Mouse (Mus musculus): Measurements from ENCODE around the gene Pradc1. TPM values are rescaled to one million over a fixed set of nuclear protein-coding genes. Genes with fewer than 3 reads are reported as not detected.

Pradc1 gene
- total RNA-seq (2021) (10 to 100 TPM; 12.2 to 13.1 TPM), polyA plus RNA-seq (2012; rRNA removed) (26.7 and 28.1 TPM in 2 replicates)
- long read RNA-seq, transcript Pradc1-204 (5 exons, 953 nt), result major isoform, 5 of 15 reads
- long read RNA-seq, transcript Pradc1-201 (5 exons, 1,038 nt), result major isoform, 5 of 15 reads
- long read RNA-seq, partial matches to known transcripts, result 1 of 15 reads
- long read RNA-seq, other reads (novel, unspliced or antisense), result 2 of 15 reads

DNA sequence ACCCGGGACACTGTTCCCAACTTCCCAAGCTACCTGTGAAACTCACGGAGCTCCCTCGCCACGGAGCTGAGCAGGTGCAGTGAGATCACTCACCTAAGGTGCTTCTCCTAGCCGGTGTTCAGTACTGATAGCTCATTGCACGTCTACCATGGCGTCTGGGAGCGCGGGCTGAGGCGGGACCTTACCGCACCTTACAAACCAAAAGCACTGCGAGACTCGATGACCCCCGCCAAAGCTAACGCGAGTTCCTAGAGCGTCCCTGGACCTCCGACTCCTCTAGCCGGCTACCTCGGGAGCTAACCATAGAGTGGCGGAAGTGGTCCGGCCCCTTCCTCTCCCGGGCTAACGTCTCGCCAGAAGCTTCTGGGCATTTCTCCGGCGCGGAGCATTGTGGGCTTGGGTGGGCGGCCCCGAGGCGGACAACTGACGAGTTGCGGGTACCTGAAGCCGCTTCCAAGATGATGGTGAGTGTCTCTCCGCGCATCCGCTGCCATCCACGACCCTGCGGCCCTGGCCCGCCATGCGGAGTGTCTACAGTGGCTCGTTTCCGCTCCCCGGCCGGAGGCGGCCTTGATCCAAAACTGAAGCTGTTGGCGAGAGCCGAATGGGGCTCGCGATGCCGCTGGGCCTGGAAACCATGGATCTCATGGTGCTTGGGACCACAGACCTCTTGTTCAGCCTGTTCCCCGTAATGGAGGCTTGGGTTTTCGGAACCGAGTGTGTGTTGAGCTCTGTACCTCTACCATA is at the start of gene Pradc1:
Pradc1 (minus strand) TSS at position 307 of the 747 bp plus-strand sequence.
- peak; percentile 99 for DNase-seq

GRCm38 (mm10) chr6:85500416-85500815 is 48.6 kb upstream of the Pradc1 start:
- DNase-seq, result no peak

DNA sequence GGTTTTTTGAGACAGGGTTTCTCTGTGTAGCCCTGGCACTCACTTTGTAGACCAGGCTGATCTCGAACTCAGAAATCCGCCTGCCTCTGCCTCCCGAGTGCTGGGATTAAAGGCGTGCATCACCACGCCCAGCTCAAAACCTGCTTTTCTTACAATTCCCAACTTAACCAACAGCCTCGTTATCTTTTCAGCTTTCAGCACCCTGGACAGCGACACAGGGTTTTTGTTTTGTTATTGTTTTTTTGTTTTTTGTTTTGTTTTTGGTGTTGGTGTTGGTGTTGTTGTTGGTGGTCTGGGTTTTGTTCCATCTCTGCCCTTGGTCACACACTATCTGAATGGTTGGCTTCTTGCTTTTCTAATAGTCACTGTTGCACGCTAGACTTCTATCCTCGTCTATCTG is 46.4 kb upstream of the Pradc1 start:
- DNase-seq, result no peak

DNA sequence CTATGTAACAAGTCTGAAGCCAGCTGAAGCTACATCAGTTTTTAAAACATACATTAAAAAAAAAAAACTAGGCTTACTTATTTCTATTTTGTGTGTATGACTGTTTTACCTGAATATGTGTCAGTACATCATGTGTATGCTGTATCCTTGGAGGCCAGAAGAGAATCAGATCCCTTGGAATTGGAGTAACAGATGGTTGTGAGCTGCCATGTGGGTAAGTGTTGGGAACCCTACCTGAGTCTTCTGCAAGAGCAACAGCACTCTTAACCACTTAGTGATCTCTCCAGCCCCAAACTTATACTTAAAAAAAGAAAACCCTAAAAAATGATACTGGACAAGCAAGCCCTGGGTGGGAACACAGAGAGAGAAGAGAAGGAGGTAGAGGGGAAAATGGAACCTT is 45.2 kb upstream of the Pradc1 start:
- no peak for DNase-seq

- no peak for DNase-seq
Measured at GRCm38 (mm10) chr6:85491606-85492005, 39.8 kb upstream of the Pradc1 start.

DNA sequence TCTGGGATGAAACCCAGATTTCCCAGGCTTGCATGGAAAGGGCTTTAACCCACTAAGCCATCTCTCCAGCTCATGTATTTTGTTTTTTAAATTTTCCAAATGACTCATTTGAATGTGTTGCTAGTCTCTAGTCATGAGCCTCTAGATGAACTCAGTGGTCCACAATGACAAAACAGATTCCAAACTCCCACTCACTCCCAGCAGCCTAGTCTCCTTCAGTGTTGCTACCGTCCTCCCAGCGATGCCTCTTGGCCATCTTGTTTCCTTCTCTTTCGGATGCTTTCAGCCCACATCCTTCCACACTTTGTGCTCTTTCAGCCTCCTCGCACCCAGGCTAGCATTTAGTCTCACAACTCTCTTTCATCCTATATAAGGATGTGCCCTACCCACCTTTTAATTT is 38.5 kb upstream of the Pradc1 start:
- no peak for DNase-seq

GRCm38 (mm10) chr6:85489717-85490116 is 37.9 kb upstream of the Pradc1 start:
- DNase-seq, result no peak

DNA sequence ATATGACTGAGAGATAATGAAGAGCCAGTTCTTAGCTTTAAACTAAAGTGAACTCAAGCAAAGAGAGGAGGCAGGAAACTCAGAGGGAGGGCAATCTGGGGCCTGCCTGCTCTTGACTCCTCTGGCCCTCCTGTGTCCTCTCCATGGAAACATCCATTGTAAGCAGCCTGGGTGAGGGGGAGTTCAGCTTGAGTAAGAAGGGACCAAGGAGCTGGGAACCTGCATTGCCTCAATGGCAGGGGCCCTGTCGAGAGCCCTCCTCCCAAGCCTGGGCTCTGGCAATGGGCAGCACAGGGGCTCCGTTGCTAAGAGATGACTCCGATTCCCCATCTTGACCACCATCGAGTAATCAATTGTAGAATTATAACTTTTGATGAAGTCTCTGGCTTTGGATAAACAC is 36.7 kb upstream of the Pradc1 start:
- DNase-seq, result no peak

DNA sequence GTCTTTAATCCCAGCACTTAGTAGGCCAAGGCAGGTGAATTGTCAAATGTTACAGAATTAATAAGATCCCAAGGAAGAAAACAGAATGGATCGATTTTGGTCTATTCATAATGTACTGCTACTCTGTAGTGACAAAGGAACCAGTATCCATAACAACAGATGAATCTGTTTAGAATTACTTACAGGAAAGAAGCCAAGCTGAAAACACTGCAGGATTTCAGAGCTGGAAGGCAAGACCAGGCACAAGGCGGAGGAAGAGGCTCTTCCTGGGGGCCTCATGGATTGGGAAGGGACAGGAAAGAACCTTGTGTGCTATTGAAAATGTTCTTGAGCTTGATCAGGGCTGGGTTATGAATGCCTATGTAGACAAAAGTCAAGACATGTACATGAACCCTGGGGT is 34.0 kb upstream of the Pradc1 start:
- no peak for DNase-seq

DNA sequence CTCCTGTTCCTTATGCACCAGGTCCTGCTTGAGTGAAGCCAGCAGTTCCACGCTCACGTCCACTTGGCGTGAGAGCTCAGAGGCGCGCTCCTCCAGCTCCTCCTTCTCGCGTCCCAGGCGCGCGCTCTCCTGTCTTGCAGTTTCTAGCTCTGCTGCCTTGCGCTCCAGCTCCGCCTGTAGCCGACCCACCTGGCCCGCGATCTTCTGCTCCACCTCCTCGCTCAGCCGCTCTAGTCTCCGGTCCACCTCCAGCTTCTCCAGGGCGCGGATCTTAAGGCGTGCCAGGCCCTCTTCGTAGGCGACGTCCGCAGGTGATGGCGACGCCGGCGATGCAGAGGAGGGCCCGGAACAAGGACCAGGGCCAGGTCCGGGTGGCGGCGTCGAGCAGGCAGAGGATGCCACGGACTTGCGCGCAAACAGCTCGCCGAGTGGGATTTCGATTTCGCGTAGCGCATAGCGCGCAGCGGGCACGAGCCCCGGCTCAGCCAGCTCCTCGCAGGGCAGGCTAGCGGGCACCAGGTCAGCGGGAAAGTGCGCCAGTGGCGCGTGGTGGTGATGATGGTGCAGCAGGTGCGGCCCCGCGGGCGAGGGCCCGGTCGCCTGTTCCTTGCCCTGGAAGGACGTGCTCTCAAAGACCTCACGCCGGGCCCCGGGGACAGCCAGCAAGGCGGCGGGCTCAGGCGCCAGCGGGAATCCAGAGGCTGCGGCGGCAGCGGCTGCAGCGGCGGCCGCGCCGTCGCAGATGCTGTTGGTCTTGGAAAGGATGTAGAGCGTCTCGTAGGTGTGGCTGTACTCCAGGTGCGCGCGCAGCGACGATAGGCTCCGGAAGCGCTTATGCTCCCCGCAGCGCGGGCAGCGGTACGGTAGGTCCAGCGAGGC is 32.3 kb upstream of the Pradc1 start:
- no peak for DNase-seq

GRCm38 (mm10) chr6:85480685-85481084 is 28.9 kb upstream of the Pradc1 start:
- no peak for DNase-seq

DNA sequence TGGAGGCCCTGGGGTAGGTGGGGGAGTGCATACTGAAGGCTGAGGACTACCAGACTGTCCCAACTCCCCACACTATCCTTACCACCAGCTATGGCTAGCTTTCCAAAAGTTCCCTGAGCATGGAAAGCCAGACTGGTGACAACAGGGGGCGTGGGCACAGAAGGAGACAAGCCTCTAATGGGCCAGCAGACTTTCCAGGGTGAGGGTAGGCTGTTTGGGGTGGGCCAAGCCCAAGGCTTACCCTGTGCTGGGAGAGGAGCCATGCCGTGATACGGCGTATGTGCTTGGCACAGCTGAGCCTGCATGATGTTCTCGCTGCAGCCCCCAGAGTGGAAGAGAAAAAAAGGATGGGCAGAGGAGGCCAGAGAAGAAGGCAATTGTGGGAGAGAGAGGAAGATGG is 28.2 kb upstream of the Pradc1 start:
- no peak for DNase-seq

- DNase-seq, result no peak
Measured at GRCm38 (mm10) chr6:85478416-85478815, 26.6 kb upstream of the Pradc1 start.

- DNase-seq, result peak; percentile 30
Measured at GRCm38 (mm10) chr6:85477366-85477917, 25.7 kb upstream of the Pradc1 start.

DNA sequence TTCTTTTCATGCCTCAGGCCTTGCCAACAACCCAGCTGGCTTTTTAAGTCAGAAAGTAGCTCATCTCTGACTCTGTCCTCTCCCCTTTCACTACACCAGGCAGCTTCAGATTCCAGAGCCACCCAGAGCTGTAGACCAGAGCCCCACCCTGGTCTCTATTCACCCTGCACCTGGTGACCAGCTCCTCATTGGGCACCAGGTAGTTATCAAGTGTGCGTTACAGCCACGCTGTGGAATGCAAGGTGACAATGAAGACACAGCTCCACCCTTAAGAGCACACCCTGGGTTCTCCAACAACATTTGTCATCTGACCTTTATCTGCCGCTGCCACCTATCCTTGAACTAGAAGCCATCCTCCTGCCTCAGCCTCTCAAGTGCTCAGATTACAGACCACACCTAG is 23.8 kb upstream of the Pradc1 start:
- DNase-seq, result no peak

- DNase-seq, result no peak
Measured at GRCm38 (mm10) chr6:85472542-85472941, 20.8 kb upstream of the Pradc1 start.

DNA sequence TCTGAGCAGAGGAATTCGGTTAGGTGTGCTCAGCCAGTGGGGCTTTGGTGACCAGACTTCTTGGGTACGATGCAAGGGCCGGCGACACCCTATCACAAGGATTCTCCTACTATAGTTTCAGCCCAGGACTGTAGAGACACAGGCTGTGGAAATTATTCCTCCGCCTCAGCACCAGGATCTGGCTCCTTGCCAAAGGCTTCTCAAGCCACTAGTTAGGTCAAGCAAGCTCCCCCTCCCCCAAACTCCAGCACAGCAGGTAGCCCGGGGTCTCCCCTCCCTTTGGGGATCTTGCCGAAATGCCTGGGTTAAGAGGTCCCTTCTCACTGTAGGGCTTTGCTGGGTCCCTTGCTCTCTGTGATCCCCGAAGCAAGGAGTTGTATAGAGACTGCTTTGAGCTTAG is 20.2 kb upstream of the Pradc1 start:
- no peak for DNase-seq

DNA sequence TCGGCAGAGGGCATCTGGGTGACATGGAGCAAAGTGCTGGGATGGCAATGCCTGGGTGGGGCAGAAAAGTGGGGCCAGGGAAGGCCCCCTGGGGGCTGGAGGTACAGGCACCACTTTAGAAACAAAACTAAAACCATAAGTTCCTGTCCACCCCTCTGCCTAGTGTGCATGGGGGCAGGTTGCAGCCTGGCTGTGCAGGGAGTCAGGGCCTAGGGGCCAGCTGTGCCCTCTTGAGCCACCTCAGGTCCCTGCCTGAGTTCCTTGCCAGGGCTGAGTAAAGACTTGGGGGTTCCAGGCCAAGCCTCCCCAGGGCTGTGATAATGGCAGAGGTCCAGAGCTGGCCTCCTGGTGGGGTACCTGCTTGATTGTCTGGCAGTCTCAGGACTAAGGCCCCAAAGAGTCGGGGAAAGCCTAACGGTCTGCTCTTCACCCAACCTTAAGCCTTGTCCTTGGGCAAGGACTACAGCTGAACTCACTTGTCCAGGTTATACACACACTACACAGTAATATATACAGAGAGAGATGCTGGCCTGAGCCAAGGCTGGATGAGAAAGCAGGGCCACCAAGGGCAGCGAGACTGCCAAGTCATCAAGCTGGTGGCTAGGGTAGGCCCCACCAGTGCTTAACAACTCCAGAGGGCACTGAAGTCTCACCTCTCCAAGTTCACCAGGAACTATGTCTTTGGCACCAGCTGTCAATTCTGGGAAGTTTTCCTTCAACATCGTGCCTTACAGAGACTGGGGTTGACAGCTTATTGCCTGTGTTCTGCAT is 18.1 kb upstream of the Pradc1 start:
- DNase-seq, result peak; percentile 78

GRCm38 (mm10) chr6:85465381-85465780 is 13.6 kb upstream of the Pradc1 start:
- DNase-seq, result no peak

DNA sequence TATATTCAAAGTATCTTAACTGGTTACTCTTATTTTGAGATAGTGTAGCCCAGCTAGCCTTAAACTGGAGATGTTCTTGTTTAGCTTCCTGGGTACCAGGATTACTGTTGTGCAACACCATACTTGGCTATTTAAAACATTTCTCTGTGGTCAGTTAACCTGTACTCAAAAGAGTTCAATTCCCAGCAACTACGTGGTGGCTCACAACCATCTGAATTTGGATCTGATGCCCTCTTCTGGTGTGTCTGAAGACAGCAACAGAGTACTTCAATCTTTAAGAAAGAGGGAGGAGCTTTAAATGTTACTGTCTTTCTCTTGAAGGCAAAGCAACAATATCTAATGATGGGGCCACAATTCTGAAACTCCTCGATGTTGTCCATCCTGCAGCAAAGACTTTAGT is 7.9 kb upstream of the Pradc1 start:
- DNase-seq, result no peak

DNA sequence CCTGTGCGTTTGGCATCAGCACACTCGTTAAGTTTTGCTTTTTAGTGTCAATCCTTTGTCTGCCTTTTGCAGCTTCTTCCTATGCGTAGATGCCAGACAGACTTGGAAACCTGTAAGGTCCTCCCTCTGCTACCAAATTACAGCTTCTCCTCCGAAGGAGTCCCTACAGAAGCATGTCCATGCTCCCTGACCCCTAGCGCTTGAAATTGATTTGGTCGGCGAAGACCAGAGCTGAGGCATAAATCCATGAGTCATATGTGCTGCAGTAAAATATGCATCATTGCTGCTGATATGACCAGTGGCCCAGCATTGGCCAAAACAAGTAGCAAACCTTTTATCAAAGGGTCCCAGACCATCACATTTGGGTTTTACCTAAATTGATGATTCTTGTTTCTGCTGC is 1.0 kb upstream of the Pradc1 start:
- peak; percentile 70 for DNase-seq

GRCm38 (mm10) chr6:85452411-85452665 is 568 bp upstream of the Pradc1 start:
- no peak for DNase-seq

All from adrenal gland, adult 2 months (tissue).